Mouse (Mus musculus): ENCODE data around the gene Hhex. TPM values are rescaled to one million over a fixed set of nuclear protein-coding genes. Genes with fewer than 3 reads are reported as not detected.

The Hhex gene
- polyA plus RNA-seq, 1 experiment from 2014 or later = 15.9 TPM

DNA sequence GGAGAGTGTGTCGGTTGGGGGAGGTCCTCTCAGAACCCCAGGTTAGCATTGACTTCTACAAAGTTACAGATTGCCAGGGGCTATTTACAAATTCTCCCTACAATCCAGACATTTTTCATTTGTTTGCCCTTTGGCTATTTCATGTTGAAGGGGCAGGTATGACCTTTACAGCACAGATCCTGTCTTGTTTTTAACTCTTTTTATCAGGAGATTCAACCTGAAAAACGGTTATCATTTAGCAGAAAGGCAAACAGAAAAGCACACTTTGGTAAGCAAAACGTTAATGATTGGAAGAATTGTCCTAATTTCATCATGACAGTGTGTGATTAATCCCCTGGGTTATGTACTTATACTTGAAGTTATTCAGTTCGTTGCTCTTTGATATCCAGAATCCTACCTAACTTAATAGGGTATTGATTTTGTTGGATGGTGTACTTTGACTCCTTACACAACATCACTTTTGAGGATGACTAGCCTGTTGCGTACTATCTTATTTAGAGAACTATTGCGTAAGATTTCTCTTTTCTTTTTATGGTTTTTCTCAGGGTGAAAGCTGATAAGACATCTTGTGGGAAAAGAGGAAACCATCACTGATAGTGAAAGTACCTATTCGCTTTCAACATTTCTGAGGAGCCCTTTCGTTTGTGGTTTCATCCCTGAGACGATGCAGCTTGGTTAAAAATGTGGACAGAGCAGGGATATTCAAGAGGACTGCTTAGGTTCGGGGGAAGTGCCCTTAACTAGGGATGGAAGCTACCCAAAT is 8.1 kb downstream of the Hhex start:
- H3K27ac ChIP-seq (ENCODE audit: low read length) = no peak overlapping the region
- H3K4me1 ChIP-seq (ENCODE audit: control insufficient read depth, insufficient read depth, low read length) = no peaks in the 10 kb centered on the region
- no peak for ATAC-seq (ENCODE audit: insufficient read depth, low FRiP score)
- H3K9ac ChIP-seq (ENCODE audit: low read length) = no peak overlapping the region
- no peaks in the 10 kb centered on the region for H3K9me3 ChIP-seq (replicated peaks; ENCODE audit: control insufficient read depth, low read length)
- no peaks in the 10 kb centered on the region for H3K36me3 ChIP-seq (ENCODE audit: control insufficient read depth, insufficient read depth, low read length)
- no peaks in the 10 kb centered on the region; the same call in 1 of the 2 replicates for H3K27me3 ChIP-seq (ENCODE audit: control insufficient read depth, insufficient read depth, low read length)
- H3K4me2 ChIP-seq (ENCODE audit: low read depth, low read length) = no peak overlapping the region
- 51% methylated on average over 10 of the region's 10 CpGs for WGBS
- H3K4me3 ChIP-seq (replicated peaks; ENCODE audit: low read length) = no peak overlapping the region

DNA sequence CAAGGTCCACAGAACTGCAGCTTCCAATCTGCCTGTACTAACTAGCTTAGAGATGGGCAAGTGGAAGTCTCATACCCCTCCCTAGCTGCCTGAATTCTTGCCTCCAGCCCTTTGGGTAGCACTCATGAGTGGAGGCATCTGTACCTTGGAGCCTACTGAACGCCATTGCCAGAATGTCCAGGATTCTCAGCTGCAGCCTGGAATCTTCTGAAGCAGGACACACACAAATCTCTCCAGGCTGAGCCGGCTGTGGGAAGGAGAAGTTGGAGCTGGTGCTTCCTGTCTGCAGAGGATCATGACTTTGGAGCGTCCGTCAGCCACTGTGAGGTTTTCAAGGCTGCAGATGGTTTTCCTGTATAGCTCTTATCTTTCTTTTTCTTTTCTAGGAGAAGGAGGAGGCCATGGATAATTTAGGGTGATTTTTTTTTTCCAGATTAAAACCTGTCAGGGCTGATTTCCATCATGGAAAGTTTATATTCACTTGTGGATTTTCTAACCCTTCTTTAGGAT is 9.1 kb downstream of the Hhex start:
- Histone ChIP-seq H3K9me3 (replicated peaks; ENCODE audit: control insufficient read depth, low read length) (no peaks in the 10 kb centered on the region), H3K4me2 (ENCODE audit: low read depth, low read length) (no peak overlapping the region), H3K27me3 (ENCODE audit: control insufficient read depth, insufficient read depth, low read length) (no peaks in the 10 kb centered on the region; the same call in 1 of the 2 replicates), H3K4me1 (ENCODE audit: control insufficient read depth, insufficient read depth, low read length) (no peaks in the 10 kb centered on the region), H3K27ac (ENCODE audit: low read length) (no peak overlapping the region), H3K36me3 (ENCODE audit: control insufficient read depth, insufficient read depth, low read length) (no peaks in the 10 kb centered on the region), H3K9ac (ENCODE audit: low read length) (no peak overlapping the region), H3K4me3 (replicated peaks; ENCODE audit: low read length) (no peak overlapping the region)
- no peak for ATAC-seq (ENCODE audit: insufficient read depth, low FRiP score)
- WGBS = 47% methylated on average over 4 of the region's 4 CpGs

DNA sequence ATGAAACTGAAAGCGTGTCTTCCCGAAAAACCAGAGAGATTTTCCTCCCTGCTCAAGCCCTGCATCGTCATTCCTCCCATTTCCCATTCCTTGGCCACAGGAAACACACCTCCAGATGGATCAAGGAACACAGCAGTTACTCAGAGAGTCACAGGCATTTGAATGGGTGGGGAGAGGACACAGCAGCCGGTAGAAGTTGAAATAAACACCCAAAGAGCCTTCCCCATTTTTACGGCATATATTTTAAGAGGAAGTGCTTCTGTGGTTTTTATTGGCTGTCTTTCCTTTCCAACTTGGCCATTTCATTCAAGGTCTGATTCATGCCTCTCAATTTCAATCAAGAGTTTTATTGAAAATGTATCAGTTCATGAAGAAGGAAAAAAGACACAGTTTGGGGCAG is 13.6 kb downstream of the Hhex start:
- Histone ChIP-seq H3K36me3 (ENCODE audit: control insufficient read depth, insufficient read depth, low read length) (no peaks in the 10 kb centered on the region), H3K4me2 (ENCODE audit: low read depth, low read length) (no peak overlapping the region), H3K27me3 (ENCODE audit: control insufficient read depth, insufficient read depth, low read length) (no peaks in the 10 kb centered on the region), H3K9ac (ENCODE audit: low read length) (no peak overlapping the region), H3K27ac (ENCODE audit: low read length) (no peak overlapping the region), H3K9me3 (replicated peaks; ENCODE audit: control insufficient read depth, low read length) (no peaks in the 10 kb centered on the region), H3K4me3 (replicated peaks; ENCODE audit: low read length) (no peak overlapping the region), H3K4me1 (ENCODE audit: control insufficient read depth, insufficient read depth, low read length) (no peaks in the 10 kb centered on the region)
- ATAC-seq (ENCODE audit: insufficient read depth, low FRiP score) = no peak
- WGBS = 62% methylated on average over 5 of the region's 5 CpGs

DNA sequence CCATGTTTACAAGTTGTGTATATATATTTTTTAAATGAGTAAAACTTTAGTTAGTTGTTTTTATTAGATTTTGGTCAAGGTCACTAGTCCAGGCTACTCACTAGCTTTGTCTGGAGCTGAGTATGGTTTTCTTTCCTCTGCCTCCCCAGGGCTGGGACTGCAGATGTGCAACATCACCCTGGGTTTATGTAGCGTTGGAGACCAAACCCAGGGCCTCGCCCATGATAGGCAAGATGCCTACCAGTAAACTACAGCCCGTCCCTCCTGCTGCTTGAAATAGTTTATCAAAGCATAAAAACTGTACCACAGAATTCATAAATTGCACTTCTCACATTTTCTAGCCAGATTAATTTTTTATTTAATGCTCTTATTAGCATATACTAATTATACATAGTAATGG is 14.6 kb downstream of the Hhex start:
- Histone ChIP-seq H3K4me3 (replicated peaks; ENCODE audit: low read length) (no peak overlapping the region), H3K9ac (ENCODE audit: low read length) (no peak overlapping the region), H3K4me2 (ENCODE audit: low read depth, low read length) (no peak overlapping the region), H3K9me3 (replicated peaks; ENCODE audit: control insufficient read depth, low read length) (no peaks in the 10 kb centered on the region), H3K27ac (ENCODE audit: low read length) (no peak overlapping the region), H3K4me1 (ENCODE audit: control insufficient read depth, insufficient read depth, low read length) (no peaks in the 10 kb centered on the region), H3K36me3 (ENCODE audit: control insufficient read depth, insufficient read depth, low read length) (no peaks in the 10 kb centered on the region), H3K27me3 (ENCODE audit: control insufficient read depth, insufficient read depth, low read length) (no peaks in the 10 kb centered on the region)
- ATAC-seq (ENCODE audit: insufficient read depth, low FRiP score) = no peak
- WGBS = 68% methylated on average over 3 of the region's 3 CpGs

DNA sequence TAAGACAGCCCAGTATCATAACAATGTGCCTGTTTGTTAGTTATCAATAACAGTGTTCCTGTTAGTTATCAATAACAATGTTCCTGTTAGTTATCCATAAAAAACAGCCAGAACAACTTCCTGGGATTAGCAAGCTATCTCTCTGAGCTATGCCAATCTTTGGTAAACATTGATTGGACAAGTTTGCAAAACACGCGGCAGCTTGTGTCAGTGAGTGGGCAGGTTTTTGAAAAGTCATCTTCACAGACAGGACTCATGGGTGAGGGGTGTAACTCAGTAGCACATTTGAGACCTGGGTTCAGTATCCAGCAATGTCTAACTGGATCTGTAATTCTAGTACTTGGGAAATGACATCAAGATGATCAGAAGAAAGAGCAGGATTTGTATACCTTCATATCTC is 20.9 kb downstream of the Hhex start:
- no peaks in the 10 kb centered on the region for H3K4me1 ChIP-seq (ENCODE audit: control insufficient read depth, insufficient read depth, low read length)
- no peak overlapping the region for H3K4me3 ChIP-seq (replicated peaks; ENCODE audit: low read length)
- H3K27ac ChIP-seq (ENCODE audit: low read length) = no peak overlapping the region
- ATAC-seq (ENCODE audit: insufficient read depth, low FRiP score) = no peak
- H3K4me2 ChIP-seq (ENCODE audit: low read depth, low read length) = no peak overlapping the region
- H3K9me3 ChIP-seq (replicated peaks; ENCODE audit: control insufficient read depth, low read length) = no peaks in the 10 kb centered on the region
- H3K27me3 ChIP-seq (ENCODE audit: control insufficient read depth, insufficient read depth, low read length) = no peaks in the 10 kb centered on the region
- WGBS = 64% methylated on average over 2 of the region's 2 CpGs
- no peak overlapping the region for H3K9ac ChIP-seq (ENCODE audit: low read length)
- no peaks in the 10 kb centered on the region for H3K36me3 ChIP-seq (ENCODE audit: control insufficient read depth, insufficient read depth, low read length)

DNA sequence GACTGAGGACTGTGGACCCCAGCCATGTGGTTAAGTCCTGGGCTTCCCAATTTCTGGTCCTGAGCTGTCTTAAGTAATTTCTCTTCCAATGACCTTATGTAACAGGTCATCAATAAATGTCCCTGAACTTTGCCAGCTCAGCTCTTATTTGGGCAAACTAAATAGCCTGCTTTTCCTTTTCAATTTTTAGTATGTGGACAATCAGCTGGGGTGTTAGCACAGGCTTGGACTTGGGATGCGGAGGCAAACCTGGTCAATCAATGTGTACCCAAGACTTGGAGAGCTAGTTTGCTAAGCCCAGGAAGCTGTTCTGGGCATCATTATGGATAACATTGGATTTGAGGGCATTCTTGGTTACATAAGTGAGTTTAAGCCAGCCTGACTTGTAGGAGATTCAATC is 21.4 kb downstream of the Hhex start:
- no peaks in the 10 kb centered on the region for H3K27me3 ChIP-seq (ENCODE audit: control insufficient read depth, insufficient read depth, low read length)
- no peak overlapping the region for H3K27ac ChIP-seq (ENCODE audit: low read length)
- 92% methylated on average over 1 of the region's 1 CpGs for WGBS
- no peak for ATAC-seq (ENCODE audit: insufficient read depth, low FRiP score)
- H3K36me3 ChIP-seq (ENCODE audit: control insufficient read depth, insufficient read depth, low read length) = no peaks in the 10 kb centered on the region
- H3K4me3 ChIP-seq (replicated peaks; ENCODE audit: low read length) = no peak overlapping the region
- H3K9me3 ChIP-seq (replicated peaks; ENCODE audit: control insufficient read depth, low read length) = 0 out of 2 replicates have a peak, but pooled peaks cover 4% of the 10 kb centered on the region
- H3K4me2 ChIP-seq (ENCODE audit: low read depth, low read length) = no peak overlapping the region
- no peak overlapping the region for H3K9ac ChIP-seq (ENCODE audit: low read length)
- H3K4me1 ChIP-seq (ENCODE audit: control insufficient read depth, insufficient read depth, low read length) = no peaks in the 10 kb centered on the region

DNA sequence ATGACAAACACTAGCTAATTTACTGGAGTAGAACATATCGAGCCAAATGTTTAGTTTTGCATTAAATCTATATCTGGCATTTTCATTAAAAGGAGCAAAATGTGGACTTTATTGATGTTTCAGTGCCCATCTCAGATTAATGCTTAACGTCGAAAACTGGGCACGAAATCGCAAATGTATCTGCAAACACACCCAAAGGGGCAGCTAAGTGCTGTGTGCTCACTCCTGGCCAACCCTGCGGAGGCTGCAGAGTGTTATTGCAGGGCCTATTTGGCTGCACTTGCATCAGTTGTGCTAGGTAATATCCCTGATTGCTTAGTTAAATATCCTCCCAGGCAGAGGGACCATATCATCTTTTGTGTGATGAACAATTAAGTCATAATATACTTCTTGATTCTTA is 23.4 kb downstream of the Hhex start:
- Histone ChIP-seq H3K9me3 (replicated peaks; ENCODE audit: control insufficient read depth, low read length) (0 out of 2 replicates have a peak, but pooled peaks cover 5% of the 10 kb centered on the region), H3K4me2 (ENCODE audit: low read depth, low read length) (no peak overlapping the region), H3K9ac (ENCODE audit: low read length) (no peak overlapping the region), H3K27me3 (ENCODE audit: control insufficient read depth, insufficient read depth, low read length) (no peaks in the 10 kb centered on the region), H3K4me1 (ENCODE audit: control insufficient read depth, insufficient read depth, low read length) (no peaks in the 10 kb centered on the region), H3K27ac (ENCODE audit: low read length) (no peak overlapping the region), H3K4me3 (replicated peaks; ENCODE audit: low read length) (no peak overlapping the region), H3K36me3 (ENCODE audit: control insufficient read depth, insufficient read depth, low read length) (no peaks in the 10 kb centered on the region)
- whole genome bisulfite sequencing = 66% methylated on average over 6 of the region's 6 CpGs
- ATAC-seq (ENCODE audit: insufficient read depth, low FRiP score) = no peak

DNA sequence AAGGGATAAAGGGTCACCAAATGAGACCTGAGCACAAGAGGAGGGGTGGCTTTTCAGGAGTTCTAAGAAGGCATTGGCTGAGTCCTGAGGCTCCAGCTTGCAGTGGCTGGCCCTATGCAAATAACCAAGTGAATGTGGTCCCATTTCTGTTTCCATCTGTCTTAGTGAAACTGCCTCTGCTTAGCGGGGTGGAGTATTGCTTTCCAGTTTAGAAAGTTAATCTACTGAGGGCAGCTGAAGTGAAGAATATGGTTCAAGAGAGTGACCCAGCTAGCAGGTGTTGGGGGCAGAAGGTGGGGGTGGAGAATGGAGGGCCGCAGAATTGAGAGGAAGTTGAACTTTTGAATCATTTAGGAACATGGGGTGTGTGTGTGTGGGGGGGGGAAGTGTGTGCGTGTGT is 31.8 kb downstream of the Hhex start:
- H3K27ac ChIP-seq (ENCODE audit: low read length) = no peak overlapping the region
- 69% methylated on average over 3 of the region's 3 CpGs for WGBS
- H3K4me2 ChIP-seq (ENCODE audit: low read depth, low read length) = no peak overlapping the region
- no peak overlapping the region for H3K9ac ChIP-seq (ENCODE audit: low read length)
- no peaks in the 10 kb centered on the region for H3K4me1 ChIP-seq (ENCODE audit: control insufficient read depth, insufficient read depth, low read length)
- no peaks in the 10 kb centered on the region for H3K9me3 ChIP-seq (replicated peaks; ENCODE audit: control insufficient read depth, low read length)
- H3K36me3 ChIP-seq (ENCODE audit: control insufficient read depth, insufficient read depth, low read length) = no peaks in the 10 kb centered on the region
- no peak overlapping the region for H3K4me3 ChIP-seq (replicated peaks; ENCODE audit: low read length)
- no peak for ATAC-seq (ENCODE audit: insufficient read depth, low FRiP score)
- no peaks in the 10 kb centered on the region for H3K27me3 ChIP-seq (ENCODE audit: control insufficient read depth, insufficient read depth, low read length)

DNA sequence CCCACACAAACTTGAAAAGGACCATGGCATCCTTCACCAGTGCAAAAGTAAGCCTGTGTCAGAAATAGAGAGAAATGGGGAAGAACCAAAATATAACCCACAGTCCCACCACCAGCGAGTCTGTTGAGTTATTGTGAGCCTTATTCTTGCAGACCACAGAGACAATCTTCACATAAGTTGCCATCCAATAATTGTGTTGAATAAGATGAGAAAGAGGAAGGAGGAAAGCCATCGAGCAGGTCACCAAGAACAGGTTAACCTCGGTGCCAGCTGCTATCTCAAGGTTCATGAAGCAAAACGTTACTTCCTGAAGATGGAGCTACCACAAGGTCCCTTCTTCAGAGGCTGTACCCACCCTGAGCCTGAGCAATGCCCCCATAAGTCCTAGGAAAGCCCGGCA is 32.4 kb downstream of the Hhex start:
- no peak overlapping the region for H3K4me3 ChIP-seq (replicated peaks; ENCODE audit: low read length)
- no peak overlapping the region for H3K4me2 ChIP-seq (ENCODE audit: low read depth, low read length)
- H3K27ac ChIP-seq (ENCODE audit: low read length) = no peak overlapping the region
- H3K9ac ChIP-seq (ENCODE audit: low read length) = no peak overlapping the region
- WGBS = 81% methylated on average over 5 of the region's 5 CpGs
- H3K27me3 ChIP-seq (ENCODE audit: control insufficient read depth, insufficient read depth, low read length) = no peaks in the 10 kb centered on the region
- no peaks in the 10 kb centered on the region for H3K4me1 ChIP-seq (ENCODE audit: control insufficient read depth, insufficient read depth, low read length)
- H3K9me3 ChIP-seq (replicated peaks; ENCODE audit: control insufficient read depth, low read length) = no peaks in the 10 kb centered on the region
- ATAC-seq (ENCODE audit: insufficient read depth, low FRiP score) = no peak
- no peaks in the 10 kb centered on the region for H3K36me3 ChIP-seq (ENCODE audit: control insufficient read depth, insufficient read depth, low read length)
